Mouse (Mus musculus): ENCODE data around the gene Farp2.
"Not testable (repeated sequence)": the region's sequence is repeated elsewhere in the genome, so short reads cannot be mapped to it uniquely, and the experiment has no call there.

Farp2 gene

GRCm38 (mm10) chr1:93511585-93512350, at the start of gene Farp2:
Gene Farp2, plus strand, starts transcription at chr1:93512079.
- in situ Hi-C loops (cut with MseI, MboI): no loop called here

GRCm38 (mm10) chr1:93465066-93465465, 46.8 kb upstream of the Farp2 start:
- in situ Hi-C loops (cut with MseI, MboI): no loop called here

GRCm38 (mm10) chr1:93465746-93466145, 46.1 kb upstream of the Farp2 start:
- in situ Hi-C loops (cut with MseI, MboI): no loop called here

DNA sequence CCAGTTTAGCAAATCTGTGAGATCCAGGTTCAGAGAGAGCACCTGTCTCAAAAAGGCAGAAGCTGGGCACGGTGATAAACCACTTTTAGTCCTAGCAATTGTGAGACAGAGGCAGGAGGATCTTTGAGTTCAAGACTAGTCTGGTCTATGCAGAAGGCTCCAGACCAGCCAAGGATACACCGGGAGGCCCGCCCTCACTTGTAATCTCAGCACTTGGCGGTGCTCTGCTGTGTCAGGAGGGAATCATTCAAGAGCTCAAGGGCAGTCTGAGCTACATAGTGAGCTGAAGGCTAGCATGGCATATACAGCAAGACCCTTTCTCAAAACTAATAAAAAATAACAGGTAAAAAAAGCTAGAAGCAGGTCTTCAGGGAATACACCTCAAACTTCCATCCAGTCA, 43.3 kb upstream of the Farp2 start:
- in situ Hi-C loops (cut with MseI, MboI): no loop called here

- in situ Hi-C loops (cut with MseI, MboI): no loop called here
Observed at GRCm38 (mm10) chr1:93475694-93476093, 36.2 kb upstream of the Farp2 start.

GRCm38 (mm10) chr1:93477758-93478585, 33.9 kb upstream of the Farp2 start:
- in situ Hi-C loops (cut with MseI, MboI): no loop called here

DNA sequence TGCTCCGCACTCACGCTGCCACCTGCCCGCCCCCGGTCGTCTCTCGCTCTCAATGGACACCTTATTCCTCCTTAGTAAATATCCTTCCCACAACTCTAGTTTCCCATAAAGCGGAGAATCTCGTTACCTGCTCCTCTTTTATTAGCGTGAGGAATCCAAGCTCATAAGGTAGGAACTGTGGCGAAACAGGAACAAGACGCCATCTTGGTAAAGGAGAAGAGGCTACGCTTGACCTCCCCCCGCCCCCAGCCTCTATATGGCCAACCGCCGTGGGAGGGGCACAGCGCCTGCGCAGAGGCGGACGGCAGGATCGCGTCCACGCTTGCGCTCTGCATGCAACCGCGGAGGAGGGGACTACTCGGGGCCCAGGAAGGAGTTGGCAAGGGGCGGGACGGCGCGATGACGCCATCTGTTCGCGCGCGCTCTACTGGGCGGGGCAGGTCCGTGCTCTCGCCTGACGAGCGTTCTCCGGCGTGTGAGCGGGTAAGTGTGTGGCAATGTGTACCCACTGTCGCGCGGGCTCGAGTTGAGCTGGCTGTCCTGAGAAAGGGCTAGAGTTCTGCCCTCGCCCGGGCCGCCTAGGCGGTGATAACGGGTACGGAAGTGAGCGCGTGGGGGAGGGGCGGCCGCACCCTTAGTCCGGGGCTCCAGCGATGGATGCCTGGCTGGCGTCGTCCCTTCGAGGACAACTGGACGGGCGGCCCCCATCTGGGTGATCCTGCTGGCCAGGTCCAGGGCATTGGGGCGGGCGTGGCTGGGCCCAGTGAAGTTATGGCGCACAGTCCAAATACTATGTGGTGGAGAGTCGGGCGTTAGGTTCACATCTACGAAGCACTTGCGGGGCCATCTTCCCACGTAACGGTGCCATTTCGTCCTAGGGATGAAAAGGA, 33.0 kb upstream of the Farp2 start, which contains the start of gene Hdlbp:
Gene Hdlbp, minus strand, starts transcription at position 230 of the 890 bp plus-strand sequence.
- in situ Hi-C loops (cut with MseI, MboI): no loop called here

- in situ Hi-C loops (cut with MseI, MboI): no loop called here
Observed at GRCm38 (mm10) chr1:93479476-93480083, 32.3 kb upstream of the Farp2 start.

GRCm38 (mm10) chr1:93486302-93486701, 25.6 kb upstream of the Farp2 start:
- in situ Hi-C loops (cut with MseI, MboI): not testable (repeated sequence)

DNA sequence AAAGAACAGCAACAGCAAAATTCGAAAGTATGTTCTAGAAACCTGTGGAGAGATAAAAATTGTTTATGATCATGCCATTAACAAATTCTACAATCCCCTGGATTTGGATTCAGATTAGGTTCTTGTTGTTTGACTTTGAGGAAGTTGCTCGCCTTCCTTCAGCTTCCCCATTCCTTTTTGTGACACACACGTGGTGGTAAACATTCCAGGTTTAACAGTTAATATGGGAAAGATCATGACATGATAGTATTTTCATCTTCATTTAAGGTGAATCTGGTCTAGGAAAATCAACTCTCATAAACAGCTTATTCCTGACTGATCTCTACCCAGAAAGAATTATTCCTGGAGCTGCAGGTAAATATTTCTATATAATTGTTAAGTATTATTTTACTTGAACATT, 16.6 kb upstream of the Farp2 start:
- in situ Hi-C loops (cut with MseI, MboI): no loop called here

DNA sequence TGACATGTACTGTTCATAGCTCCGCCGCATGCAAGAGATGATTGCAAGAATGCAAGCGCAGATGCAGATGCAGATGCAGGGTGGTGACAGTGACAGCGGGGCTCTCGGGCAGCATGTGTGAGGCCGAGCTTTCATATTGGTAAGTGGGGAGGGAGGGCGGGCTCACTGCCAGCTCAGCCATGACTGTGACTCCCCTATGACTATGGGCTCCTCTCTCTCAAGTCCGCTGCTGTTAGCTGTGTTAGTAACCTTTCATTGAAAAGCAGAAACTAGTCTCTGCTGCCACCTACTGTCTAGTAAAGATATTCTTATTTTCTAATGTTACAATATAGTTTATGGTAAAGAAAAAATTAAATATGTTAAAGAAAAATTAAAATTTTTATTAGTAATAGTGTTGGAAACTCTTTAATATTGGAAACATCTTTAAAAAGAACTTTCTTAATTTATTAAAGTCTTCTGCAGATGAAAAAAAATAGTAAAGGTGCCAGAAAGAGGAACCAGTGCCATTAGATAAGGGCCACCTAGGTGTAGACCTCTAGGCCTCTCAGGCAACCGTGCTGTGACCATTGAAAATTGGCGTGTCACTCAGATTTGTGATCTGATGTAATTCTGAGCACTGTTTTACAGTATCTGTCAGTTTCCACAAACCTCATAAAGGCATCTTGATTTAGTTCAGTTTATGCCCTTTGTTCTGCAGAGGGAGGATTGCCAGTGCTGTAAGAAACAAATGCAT, 4.8 kb upstream of the Farp2 start:
- in situ Hi-C loops (cut with MseI, MboI): no loop called here

- in situ Hi-C loops (cut with MseI, MboI): not testable (repeated sequence)
Observed at GRCm38 (mm10) chr1:93508576-93508975, 3.3 kb upstream of the Farp2 start.

GRCm38 (mm10) chr1:93512351-93512690, 442 bp downstream of the Farp2 start:
- in situ Hi-C loops (cut with MseI, MboI): no loop called here

GRCm38 (mm10) chr1:93513221-93513620, 1.3 kb downstream of the Farp2 start:
- in situ Hi-C loops (cut with MseI, MboI): no loop called here

DNA sequence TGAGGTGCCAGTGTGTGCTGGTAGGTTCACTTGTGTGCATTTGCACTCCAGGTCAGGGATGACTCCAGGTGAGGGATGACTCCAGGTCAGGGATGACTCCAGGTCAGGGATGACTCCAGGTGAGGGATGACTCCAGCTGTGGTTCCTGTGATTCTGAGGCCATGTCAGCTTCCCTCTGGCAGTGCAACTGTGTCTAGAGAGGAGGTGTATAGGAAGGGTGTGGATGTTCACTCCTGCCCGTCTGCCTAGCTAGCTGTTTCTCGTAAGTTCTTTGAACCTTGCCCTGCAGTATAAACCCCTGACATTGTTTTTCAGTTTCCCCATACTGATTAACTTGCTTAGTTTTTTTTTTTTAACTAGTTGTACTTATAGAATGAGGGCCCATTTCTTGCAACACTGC, 9.6 kb downstream of the Farp2 start:
- in situ Hi-C loops (cut with MseI, MboI): no loop called here

DNA sequence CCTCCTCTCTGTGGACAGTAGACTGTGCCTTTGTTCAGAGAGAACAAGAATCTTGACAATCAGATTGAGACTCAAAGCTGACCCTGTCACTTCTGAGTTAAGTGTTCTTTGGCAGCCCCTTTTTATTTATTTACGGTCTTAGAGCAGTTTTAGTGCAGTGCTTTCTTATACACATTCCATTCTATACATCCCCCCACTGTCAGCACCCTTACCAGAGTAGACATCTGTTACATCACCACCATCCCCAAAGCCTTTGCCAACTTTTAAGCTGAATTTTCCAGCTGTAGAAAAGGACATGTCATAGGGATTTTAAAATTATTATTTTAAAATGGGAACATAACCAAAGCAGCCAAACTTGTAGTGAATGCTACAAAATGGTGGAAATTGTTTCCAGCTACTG, 10.4 kb downstream of the Farp2 start:
- in situ Hi-C loops (cut with MseI, MboI): no loop called here

DNA sequence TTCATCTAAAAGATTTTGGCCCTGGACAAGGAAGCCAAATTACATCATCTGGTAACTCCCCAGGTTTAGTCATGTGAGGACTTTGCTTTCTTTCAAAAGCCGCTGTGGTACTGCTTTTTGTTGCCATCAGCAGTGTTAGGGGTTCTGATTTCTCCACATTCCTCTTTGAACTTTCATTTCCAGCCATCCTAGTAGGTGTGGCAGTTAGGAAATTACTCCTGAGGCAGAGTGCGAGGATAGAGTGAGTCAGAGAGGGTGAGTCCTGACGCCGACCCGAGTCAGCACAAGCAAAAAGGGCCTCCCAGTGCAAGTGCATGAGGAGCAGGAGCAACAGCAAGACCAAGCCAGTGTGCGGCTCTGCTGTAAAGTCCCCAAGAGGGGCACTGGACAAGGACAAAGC, 17.9 kb downstream of the Farp2 start:
- in situ Hi-C loops (cut with MseI, MboI): no loop called here

GRCm38 (mm10) chr1:93537227-93537626, 25.3 kb downstream of the Farp2 start:
- in situ Hi-C loops (cut with MseI, MboI): no loop called here

- in situ Hi-C loops (cut with MseI, MboI): no loop called here
Observed at GRCm38 (mm10) chr1:93543196-93543595, 31.3 kb downstream of the Farp2 start.

GRCm38 (mm10) chr1:93547286-93547685, 35.4 kb downstream of the Farp2 start:
- in situ Hi-C loops (cut with MseI, MboI): no loop called here

- in situ Hi-C loops (cut with MseI, MboI): no loop called here
Observed at GRCm38 (mm10) chr1:93551427-93551826, 39.5 kb downstream of the Farp2 start.

Measured in mouse trophoblast stem cell (cell line).